Mouse (Mus musculus): ENCODE results near the gene Plod1.

Gene Plod1

DNA sequence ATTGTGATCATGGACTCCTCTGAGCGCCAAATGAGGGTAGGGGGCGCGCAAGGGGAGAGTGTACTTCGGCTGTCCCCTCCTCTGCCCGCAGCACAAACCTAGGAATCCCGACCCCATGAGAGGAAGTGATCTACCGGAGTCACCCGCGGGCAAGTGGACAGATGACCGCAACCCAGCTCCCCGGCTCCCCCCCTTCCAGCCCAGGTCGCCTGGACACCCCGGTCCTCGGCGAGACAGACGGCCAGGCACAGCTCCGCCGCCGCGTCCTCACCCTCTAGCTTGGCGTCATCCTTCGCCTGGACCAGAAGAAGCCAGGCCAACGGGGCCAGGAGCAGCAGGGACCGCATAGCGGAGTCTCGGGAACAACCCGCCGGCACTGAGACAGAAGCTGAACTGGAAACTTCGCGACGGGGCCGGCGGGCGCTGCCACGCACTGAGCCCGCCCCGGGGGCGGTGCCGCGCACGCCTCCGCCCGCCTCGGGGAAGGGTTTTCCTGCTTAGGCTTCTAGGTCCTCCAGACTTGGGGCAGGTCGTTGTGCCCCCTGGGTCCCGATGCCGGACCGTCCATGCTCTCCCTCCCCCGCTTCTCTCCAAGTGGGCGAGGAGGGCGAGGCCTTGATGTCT lies at the start of gene Plod1:
Gene Plod1, minus strand, starts transcription at position 437 of the 624 bp plus-strand sequence.
- peak; percentile 92 for DNase-seq

DNA sequence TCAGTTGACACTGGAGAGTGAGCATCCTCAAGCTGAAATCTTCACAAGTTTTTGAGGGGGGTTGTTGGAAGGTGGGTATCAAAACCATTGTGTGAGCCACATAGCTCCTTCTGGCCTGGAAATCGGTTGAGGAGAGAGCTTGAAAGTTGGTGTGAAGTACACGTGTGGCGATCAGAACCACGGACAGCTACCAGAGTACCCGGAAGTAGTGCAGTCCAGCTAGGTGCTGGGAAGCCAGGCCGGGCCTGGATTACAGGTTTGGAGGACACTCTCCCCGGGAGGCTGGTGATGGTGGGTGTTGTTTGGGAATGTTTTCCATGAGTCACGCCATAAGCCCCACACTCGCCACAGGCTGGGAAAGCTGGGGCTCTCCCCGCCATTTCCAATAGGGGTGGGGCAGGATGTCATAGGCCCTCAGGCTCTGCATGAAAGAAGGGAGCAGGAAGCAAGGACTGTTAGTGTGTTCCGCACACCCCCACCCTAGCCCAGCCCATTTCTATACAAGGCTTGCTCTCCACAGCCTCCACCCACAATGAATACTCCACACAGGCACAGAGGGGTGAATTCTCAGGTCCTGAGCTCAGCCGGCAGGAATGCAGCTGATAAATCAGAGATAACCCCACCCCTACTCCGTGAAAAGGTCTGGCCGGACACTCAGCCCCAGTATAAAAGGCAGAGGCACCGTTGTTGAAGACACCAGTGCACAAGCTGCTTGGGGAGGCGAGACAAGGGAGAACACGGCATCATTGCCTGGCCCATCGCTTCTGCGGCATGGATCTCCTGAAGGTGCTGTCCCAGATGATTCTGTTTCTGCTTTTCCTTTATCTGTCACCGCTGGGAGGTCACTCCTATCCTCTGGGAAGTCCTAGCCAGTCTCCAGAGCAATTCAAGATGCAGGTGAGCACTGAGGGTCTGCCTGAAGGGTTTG lies 48.9 kb upstream of the Plod1 start, which contains the start of gene Nppb:
Gene Nppb, plus strand, starts transcription at position 584 of the 928 bp plus-strand sequence.
- peak; percentile 59 for DNase-seq

DNA sequence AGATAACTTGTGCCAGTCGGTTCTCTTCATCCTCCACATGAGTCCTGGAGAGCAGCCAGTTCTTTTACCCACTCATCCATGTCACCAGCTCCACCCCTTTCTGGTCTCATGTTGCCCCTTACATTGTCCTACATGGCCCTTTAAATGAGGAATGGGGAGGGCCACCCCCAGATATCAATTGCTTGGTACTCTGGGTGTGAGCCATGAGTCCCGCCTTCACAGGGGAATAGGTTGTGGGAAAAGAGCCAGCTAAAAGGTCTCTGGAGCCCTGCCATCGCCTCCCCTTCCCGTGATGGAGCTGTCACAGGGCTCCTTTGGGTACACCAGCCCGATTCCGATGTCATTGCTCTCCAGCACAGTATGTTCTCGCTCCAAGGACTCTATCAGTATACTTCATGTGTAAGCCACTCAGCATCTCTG lies 42.9 kb upstream of the Plod1 start:
- no peak for DNase-seq

DNA sequence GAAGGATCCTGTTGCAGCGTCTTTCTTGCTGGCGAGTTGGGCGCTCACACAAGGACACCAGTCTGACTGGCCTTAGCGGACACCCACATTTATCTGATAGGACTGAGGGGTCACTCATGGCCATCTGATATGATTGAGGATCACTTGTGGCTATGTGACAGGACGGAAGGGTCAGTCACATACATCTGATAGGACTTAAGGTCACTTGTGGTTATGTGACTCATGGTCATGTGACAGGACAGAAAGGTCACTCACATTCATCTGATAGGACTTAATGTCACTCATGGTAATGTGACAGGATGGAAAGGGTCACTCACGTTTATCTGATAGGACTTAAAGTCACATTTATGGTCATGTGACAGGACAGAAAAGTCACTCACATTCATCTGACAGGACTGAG lies 41.8 kb upstream of the Plod1 start:
- DNase-seq = no peak

DNA sequence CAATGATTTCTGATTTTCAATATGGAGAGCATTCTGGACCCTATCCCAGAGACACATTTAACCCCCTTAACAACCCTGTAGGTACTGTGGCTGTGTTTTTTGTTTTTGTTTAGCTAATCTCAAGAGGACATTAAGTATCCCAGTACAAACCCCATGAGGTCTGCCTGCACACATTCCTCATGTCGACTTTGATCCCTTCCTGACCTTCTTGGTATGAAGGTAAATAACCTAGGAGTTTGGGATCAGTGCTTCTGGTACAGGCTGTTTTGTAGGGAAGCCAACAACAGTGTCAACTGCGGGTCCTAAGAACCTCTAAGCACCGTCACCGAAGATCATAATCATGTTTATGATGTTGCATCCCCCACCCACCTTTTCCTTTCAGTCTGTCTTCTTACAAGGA lies 41.2 kb upstream of the Plod1 start:
- DNase-seq = no peak

DNA sequence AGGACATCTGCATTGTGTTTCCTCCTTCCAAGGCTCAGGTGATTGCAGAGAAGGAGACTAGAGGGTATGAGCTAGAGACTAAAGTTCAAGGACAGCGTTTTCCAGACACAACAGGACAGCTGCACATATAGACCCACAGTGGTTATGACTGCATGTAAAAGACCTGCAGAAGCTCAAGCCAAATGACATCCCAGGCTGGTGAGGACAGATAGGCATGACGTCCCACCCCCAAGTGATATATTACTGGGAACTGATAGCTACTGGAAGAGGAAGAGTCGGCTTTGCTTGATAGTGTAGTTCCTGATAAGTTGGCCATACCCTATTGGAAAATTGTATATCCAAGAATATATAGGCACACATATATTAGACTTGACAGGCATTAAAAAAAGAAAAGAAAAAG lies 39.7 kb upstream of the Plod1 start:
- DNase-seq = no peak

DNA sequence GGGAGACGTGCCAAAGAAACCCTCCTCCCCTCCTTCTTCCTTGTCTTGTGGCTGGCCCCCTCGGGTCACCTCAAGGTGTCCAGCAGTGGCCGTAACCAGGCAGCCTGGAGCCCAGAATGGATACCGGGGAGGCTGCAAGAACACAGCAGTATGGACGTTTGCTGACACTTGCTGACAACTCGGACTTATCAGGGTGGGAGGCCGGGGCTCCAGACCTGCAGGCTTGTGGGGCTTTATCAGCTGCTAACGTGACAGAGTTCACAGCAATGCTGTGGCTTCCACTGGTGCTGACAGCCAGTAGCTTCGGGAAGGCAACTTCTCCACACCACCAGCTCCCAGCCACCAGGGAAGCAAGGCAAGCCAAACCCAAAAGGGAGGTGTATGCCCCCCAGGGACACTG lies 32.8 kb upstream of the Plod1 start:
- DNase-seq = no peak

DNA sequence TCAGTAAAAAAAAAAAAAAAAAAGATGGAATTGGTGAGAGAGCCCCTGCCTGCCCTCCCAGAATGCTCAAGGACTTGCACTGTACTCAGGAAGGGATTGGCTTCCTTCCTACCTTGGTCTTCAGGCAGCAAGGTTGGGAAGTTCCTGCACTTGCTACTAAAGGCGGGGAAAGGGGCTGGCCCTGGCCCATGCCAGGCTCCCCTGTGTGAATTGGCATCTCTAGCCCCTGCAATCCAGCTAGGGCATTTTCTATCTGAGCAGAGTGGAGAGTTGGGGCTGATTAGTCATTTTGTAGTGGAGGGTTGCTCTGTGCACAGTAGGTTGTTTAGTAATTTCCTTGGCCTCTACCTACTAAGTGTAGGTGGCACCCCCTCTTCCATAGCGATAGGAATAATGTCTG lies 32.2 kb upstream of the Plod1 start:
- no peak for DNase-seq

DNA sequence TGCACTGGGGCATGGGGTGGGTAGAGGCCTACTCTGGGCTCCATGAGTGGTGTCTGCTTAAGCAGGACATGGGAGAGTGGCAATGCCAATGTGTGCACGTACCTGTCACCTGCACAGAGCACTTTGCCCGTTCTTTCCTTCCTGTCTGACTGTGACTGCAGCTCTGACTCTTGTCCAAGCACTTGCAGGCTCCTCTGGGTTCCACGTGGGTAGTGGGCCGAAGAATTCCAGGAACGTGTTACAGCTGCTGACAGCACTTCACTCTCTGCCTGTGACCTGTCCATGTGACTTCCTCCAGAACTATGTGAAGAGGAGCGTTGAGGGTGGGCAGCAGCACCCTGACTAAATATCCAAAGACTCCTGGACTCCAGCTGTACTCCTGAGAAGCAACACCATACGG lies 29.1 kb upstream of the Plod1 start:
- peak; percentile 58 for DNase-seq

DNA sequence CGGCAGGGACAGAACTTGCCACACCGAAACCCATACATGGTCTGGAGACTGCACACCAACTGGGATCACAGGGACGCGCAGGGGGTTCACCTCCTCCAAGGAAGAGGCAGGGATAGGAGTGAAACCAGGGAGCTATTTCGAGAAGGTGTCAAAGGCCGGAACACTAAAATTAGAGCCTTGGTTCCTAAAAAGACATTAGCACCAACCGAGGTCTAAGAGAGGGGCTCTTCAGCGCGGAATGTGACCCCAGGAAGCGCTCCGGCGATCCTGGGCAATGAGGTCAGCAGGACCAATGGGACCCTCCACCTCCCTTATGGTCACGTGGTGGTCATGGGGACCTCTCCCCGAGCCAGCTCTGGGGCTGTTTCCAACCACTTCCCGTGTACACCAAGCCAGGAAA lies 27.1 kb upstream of the Plod1 start:
- no peak for DNase-seq

DNA sequence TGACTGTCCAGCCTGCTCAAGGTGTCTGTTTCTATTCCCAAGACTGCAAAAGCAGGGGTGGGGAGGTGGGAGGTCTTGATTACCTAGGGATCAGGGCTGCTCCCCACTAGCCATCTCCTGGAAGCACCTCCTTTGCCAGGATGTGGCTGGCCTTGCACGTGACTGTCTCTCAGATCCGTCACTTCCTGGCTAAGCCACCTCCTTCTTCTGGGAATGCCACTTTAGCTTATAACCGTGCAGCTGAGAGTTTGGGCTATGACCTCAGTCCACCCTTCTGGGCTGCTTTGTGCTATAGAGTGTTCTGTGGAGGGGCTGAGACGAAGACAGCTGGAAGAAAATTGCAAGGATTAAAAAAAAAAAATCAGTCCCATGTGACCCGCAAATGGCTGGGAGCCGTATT lies 26.2 kb upstream of the Plod1 start:
- no peak for DNase-seq

DNA sequence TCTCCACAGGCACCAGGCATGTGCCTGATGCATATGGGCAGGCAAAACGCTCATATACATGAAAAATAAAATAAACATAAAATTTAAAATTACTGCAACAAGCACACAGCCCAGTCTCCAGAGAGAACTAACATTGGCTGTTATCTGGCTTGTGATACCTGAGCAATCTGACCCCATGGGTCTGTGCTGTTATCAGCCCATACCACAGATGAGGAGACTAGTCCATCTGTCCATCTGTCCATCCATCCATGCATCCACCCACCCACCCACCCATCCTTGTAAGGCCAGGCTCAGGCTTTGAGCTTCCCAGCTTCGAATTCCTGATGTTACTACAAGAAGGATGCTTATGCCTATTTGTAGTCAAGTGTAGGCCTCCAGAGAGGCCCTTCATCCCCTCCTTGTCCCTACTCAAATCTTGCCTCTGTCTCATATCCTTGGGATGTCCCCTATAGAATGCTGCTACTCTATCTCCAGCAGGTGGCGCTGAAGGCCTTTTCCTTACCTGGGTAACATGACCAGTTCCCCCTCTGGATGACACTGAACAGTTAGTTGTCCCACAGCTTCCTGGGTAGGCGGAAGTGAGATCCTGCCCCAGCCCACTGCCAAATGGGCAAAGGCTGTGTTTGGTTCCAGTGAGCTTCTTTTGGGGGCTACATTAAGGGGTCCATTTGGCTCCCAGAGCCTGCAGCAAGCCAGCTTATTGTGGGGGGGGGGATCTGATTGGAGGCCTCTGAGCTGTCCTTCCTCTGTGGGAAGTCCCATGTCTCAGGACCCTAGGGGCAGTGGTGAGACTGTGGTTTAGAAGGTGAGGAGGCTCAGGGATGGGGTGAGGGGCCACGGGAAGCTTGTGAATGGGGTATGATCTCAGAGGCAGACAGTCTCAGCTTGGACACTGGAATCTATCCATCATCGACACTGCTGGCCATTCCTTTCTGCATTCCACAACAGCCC lies 23.6 kb upstream of the Plod1 start:
- peak; percentile 81 for DNase-seq

DNA sequence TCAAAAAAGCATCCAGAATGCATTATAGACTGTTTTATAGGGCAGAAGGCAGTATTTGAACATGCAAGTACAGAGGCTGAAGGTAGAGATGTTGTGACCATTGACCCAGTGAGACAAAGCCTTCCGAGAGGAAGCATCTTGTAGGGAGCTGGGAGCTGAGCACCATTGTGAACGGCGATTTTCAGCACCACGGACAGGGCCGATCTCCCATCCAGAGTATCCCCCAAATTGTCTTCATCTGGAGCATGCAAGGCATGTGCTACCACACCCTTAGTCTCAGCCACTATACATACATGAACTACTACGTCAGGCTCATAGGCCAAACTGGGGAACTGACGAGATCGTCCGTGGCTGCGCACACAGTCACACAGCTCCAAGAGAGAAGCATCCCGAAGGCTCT lies 20.6 kb upstream of the Plod1 start:
- DNase-seq = no peak

DNA sequence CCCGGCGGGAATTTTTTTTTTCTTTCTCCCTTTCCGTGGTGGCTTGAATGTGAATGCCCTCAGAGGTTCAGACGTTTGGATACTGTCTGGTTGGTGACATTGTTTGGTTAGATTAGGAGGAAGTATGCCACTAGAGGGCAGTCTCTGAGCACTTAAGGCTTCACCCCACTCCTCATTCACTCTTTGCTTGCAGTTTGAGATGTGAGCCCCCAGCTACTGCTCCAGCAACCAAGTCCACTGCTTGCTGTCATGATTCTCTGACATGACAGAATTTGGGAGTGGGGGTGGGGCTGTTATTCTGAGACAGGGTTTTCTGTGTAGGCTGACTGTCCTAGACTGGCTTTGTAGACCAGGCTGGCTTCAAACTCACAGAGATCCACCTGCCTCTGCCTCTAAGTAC lies 17.0 kb upstream of the Plod1 start:
- peak; percentile 53 for DNase-seq

DNA sequence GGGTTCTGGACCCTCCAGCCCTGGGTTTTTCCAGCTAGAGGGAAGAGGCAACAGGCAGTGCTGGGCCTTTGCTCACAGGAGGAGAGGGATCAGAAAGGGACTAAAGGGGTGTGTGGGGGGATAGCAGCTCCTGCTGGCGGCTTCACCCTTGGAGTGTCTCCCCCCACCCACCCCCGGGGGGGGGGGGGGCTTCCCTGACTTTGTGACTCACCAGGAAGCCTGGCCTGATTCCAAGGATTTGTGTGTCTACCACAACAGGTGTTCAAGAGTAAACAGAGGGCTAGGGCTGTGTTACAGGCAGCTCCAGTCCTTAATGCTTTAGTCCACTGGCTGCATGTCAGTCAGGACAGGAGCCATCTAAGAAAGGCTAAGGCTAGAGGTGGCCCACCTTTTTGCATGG lies 10.9 kb upstream of the Plod1 start:
- DNase-seq = no peak

DNA sequence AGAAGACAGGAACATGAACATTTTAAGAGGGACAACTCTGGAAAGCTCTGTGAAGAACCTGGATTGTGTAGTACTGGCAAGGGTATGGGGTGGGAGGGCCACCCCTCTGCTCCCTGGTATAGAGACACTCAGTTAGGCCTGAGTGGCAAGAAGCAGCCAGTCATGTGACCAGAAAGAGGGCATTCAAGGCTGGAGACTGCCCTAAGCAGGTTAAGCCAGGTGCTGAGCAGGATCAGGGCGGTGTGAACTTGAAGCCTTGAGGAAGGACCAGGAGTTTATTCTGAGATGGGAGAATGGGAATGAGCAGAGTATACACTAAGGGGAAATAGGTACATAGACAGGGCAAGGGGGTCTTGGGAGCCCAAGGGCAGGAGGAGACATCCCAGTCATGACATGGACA lies 6.4 kb upstream of the Plod1 start:
- peak; percentile 52 for DNase-seq

DNA sequence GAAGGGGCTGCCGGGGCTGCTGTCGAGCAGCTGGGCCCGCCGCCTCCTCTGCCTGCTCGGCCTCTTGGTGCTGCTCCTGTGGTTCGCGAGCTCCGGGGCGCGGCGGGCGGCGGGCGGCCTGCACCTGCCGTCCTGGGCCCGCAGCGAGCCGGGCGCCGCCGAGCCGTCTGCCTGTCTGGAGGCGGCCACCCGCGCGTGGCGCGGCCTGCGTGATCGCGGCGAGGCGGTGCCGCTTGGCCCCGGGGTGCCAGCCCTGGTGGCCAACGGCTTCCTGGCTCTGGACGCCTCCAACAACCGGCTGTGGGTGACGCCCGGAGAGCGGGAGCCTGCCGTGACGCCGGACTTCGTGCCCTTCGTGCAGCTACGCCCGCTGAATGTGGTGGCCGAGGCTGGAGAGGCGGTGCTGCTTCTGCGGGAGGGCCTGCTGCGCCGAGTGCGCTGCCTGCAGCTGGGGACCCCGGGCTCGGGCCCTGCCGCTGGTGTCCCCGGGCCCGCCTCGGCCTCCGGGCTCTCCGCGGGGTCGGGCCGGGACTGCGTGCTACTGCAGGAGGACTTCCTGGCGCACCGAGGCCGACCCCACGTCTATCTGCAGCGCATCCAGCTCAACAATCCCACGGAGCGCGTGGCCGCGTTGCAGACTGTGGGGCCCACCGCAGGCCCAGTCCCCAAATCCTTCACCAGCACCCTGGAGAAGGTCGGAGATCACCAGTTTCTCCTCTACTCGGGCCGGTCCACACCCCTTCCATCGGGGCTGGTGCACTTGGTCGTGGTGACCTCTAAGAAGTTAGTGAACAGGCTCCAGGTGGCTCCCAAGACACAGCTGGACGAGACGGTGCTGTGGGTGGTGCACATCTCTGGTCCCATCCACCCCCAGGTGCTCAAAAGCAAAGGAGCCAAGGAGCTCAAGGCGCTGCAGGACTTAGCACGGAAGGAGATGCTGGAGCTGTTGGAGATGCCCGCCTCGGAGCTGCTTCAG lies 4.8 kb upstream of the Plod1 start:
- no peak for DNase-seq

DNA sequence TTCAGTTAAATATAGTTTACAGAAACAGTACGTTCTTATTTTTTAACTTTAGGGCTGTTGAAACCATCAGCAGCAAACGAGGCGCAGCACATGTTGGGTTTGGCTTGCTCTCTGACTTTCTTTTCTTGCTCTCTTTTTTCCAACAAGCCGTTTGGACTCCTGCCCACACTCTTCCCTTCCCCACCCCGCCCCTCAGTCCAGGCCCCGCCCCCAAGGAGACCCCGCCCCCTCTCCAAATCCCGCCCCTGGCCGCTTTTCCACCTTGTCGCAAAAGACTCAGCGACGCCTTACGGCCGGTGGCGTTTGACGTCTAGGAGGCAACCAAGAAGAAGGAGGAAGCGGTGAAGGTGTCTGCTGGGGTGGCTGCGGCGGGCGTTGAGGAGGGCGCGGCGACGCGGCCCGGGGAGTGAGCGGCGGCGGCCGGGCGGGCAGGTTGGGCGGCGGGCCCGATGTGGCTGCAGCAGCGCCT lies 4.0 kb upstream of the Plod1 start, which contains the start of gene 2510039O18Rik:
Gene 2510039O18Rik, plus strand, starts transcription at position 320 of the 469 bp plus-strand sequence.
- peak; percentile 91 for DNase-seq

DNA sequence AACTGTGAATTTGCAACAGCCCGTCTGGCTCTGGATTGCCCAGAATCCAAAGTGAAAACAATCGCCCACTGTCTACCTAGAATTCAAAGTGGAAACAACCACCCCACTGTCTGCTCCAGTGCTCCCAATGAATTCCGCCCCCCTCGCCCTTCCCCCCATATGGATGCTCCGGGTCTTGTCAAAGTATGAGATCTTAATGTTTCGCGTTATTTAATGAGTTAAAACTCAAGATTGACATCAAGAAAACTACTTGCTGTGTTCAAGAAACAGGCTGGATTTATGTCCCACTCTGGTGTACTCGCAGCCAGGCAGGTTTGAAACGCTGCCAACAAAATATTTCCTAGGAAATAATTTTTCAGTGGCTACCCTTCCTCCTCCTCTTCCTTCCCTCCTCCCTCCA lies 3.5 kb upstream of the Plod1 start:
- no peak for DNase-seq

DNA sequence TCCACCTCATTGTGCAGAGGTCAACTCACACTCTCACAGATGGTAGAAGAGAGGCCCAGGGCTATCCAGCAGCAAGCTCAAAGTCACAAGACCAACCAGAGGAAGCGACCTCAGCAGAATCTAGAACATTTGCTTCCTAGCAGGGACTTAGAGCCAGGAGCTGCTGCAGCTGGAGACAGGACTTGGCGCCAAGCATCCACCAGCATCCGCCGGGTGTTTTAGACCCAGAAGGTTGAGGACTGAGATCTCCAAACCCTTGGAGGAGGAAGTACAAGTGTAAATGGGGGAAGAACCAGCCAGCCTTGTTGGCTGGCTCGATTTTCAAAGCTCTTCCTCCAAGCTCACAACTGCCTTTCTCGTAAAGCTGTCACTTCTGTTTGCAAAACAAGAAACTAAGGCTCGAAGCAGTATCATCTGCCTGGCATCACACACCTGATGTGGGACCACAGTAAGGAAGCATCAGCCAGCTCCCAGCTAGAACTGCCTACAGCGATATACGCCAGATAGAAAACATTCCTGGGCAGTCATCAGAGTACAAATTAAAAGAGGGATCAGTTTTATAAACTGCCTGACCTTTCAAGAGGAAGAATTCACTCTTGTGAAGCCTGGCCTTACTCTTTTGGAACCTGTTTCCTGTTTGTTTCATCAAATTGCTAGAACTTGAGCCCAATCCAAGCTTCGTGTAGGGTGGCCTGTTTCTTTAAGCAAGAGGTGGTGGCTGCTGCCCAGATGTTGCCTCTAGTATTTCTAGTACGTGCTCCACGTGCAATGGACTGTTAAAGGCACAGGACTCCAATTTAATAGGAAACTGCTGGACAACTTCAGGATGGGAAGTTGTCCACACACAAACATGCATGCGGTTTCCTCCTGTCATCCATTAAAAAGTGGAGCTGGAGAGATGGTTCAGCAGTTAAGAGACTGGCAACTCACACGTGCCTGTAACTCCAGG lies 1.9 kb upstream of the Plod1 start:
- DNase-seq = peak; percentile 73
